ENCODE assay signal across 29 mouse cellular contexts in genomic region chr2:92259924-92260323, GRCm38 (mm10).
DNase-seq lines count a peak whose midpoint lies in the region; ATAC-seq and TF ChIP-seq lines count a peak whose summit lies in the region.
"Had no signal": no experiment of that assay in that cellular context is flagged by ENCODE, and none has a peak within 500 bp of the region (broad histone marks: within the 10 kb centered on the region; RNA-seq: fewer than 3 reads in every experiment).

No protein-coding gene starts in this region.

- H3K4me2 ChIP-seq in heart, embryonic 13.5 days: no peak overlapping the region
- H3K4me2 ChIP-seq in midbrain, embryonic 13.5 days (replicated peaks): no peak overlapping the region
- no peak overlapping the region for H3K4me2 ChIP-seq in intestine, postnatal 0 days (replicated peaks; ENCODE audit: low read depth)
- H3K4me2 ChIP-seq: hindbrain, embryonic 14.5 days; kidney, embryonic 15.5 days; limb, embryonic 13.5 days; liver, embryonic 11.5 days; lung, embryonic 15.5 days had no signal

- intact Hi-C loops in gastrocnemius, adult 2 months (cut with DNase I): no loop called here

- H3K9ac ChIP-seq in heart, embryonic 13.5 days: no peak overlapping the region
- no peak overlapping the region for H3K9ac ChIP-seq in midbrain, embryonic 13.5 days (replicated peaks)
- no peak overlapping the region for H3K9ac ChIP-seq in intestine, postnatal 0 days (ENCODE audit: low read depth, low read length)
- H3K9ac ChIP-seq: forebrain, postnatal 0 days; hindbrain, embryonic 14.5 days; kidney, embryonic 15.5 days; limb, embryonic 13.5 days; lung, embryonic 15.5 days had no signal

- no peak overlapping the region for H3K4me3 ChIP-seq in gastrocnemius, adult 2 months
- H3K4me3 ChIP-seq in heart, embryonic 13.5 days: no peak overlapping the region
- no peak overlapping the region for H3K4me3 ChIP-seq in midbrain, embryonic 13.5 days (replicated peaks)
- H3K4me3 ChIP-seq in intestine, postnatal 0 days (ENCODE audit: low read depth, low read length): no peak overlapping the region
- H3K4me3 ChIP-seq in kidney, adult 2 months (ENCODE audit: insufficient read depth, low read depth, low read length): no peak overlapping the region
- H3K4me3 ChIP-seq: erythroblast, embryonic 14.5 days; kidney, embryonic 15.5 days; left cerebral cortex, adult 2 months; limb, embryonic 13.5 days; lung, embryonic 15.5 days; midbrain, embryonic 10.5 days had no signal

- WGBS in heart, embryonic 13.5 days: 27% methylated on average over 2 of the region's 2 CpGs
- 85% methylated on average over 2 of the region's 2 CpGs for WGBS in midbrain, embryonic 13.5 days
- 70% methylated on average over 2 of the region's 2 CpGs for WGBS in intestine, postnatal 0 days
- 84% methylated on average over 2 of the region's 2 CpGs for WGBS in kidney, adult 2 months

- ATAC-seq in heart, embryonic 13.5 days (ENCODE audit: extremely low read depth, insufficient number of reproducible peaks, low FRiP score, low TSS enrichment): no peak
- ATAC-seq in megakaryocyte, adult 5-6 weeks (ENCODE audit: poor library complexity, severe bottlenecking): peak; percentile 63
- ATAC-seq in midbrain, embryonic 13.5 days: no peak
- no peak for ATAC-seq in intestine, postnatal 0 days
- ATAC-seq: forebrain, postnatal 0 days; midbrain, embryonic 16.5 days had no signal

- DNase-seq in gastrocnemius, adult 2 months: no peak
- DNase-seq in gastrocnemius, postnatal 10 days: no peak
- no peak for DNase-seq in heart, postnatal 4 days
- DNase-seq in kidney, adult 2 months: no peak
- DNase-seq: adrenal gland, postnatal 25 days; cerebellum, adult 18-20 months; cerebellum, postnatal 10 days; forebrain, postnatal 0 days; gastrocnemius, postnatal 25 days; kidney, adult 11 months; kidney, postnatal 25 days; lung, postnatal 36 days; right cerebral cortex, postnatal 25 days; spleen, adult 18-20 months; thymus, adult 18-20 months; thymus, postnatal 25 days had no signal

- TF ChIP-seq CTCF in gastrocnemius, adult 2 months (IDR thresholded peaks at IDR 0.05): no peak
- TF ChIP-seq CTCF in intestine, postnatal 0 days (IDR thresholded peaks at IDR 0.05; ENCODE audit: low read depth): no peak
- TF ChIP-seq CTCF in kidney, adult 2 months (conservative IDR thresholded peaks at IDR 0.05; ENCODE audit: insufficient read depth, insufficient read length, low read depth, low read length): no peak

- H3K27ac ChIP-seq in gastrocnemius, adult 2 months: 0 out of 2 replicates have a peak overlapping the region, but pooled peaks have one; percentile 10
- 0 out of 2 replicates have a peak overlapping the region, but pooled peaks have one; percentile 21 for H3K27ac ChIP-seq in heart, embryonic 13.5 days (replicated peaks)
- no peak overlapping the region for H3K27ac ChIP-seq in midbrain, embryonic 13.5 days
- no peak overlapping the region for H3K27ac ChIP-seq in intestine, postnatal 0 days (ENCODE audit: low read depth, low read length)
- no peak overlapping the region for H3K27ac ChIP-seq in kidney, adult 2 months (ENCODE audit: insufficient read depth, low read depth, low read length)
- H3K27ac ChIP-seq: hindbrain, embryonic 14.5 days; kidney, embryonic 15.5 days; left cerebral cortex, adult 2 months; limb, embryonic 13.5 days; lung, embryonic 15.5 days; midbrain, embryonic 10.5 days had no signal

- H3K9me3 ChIP-seq in heart, embryonic 13.5 days: no peaks in the 10 kb centered on the region
- no peaks in the 10 kb centered on the region for H3K9me3 ChIP-seq in midbrain, embryonic 13.5 days
- H3K9me3 ChIP-seq in intestine, postnatal 0 days (ENCODE audit: control insufficient read depth): no peaks in the 10 kb centered on the region
- H3K9me3 ChIP-seq: kidney, embryonic 15.5 days; limb, embryonic 13.5 days; lung, embryonic 15.5 days; midbrain, embryonic 10.5 days had no signal

- H3K4me1 ChIP-seq in heart, embryonic 13.5 days: peaks cover 33% of the 10 kb centered on the region
- H3K4me1 ChIP-seq in midbrain, embryonic 13.5 days (replicated peaks): peaks cover 7% of the 10 kb centered on the region
- no peaks in the 10 kb centered on the region for H3K4me1 ChIP-seq in intestine, postnatal 0 days (replicated peaks; ENCODE audit: control insufficient read depth, insufficient read depth, low read length)
- H3K4me1 ChIP-seq in kidney, adult 2 months (ENCODE audit: control insufficient read depth, insufficient read depth, low read length): no peaks in the 10 kb centered on the region
- H3K4me1 ChIP-seq: kidney, embryonic 15.5 days; lung, embryonic 15.5 days had no signal

- no peak for TF ChIP-seq POLR2A in kidney, adult 2 months (IDR thresholded peaks at IDR 0.05; ENCODE audit: low read depth, low read length)

- no peaks in the 10 kb centered on the region for H3K27me3 ChIP-seq in heart, embryonic 13.5 days (replicated peaks)
- H3K27me3 ChIP-seq in midbrain, embryonic 13.5 days: no peaks in the 10 kb centered on the region
- no peaks in the 10 kb centered on the region for H3K27me3 ChIP-seq in intestine, postnatal 0 days (replicated peaks; ENCODE audit: control insufficient read depth, insufficient read depth, low read length)
- no peaks in the 10 kb centered on the region for H3K27me3 ChIP-seq in kidney, adult 2 months (replicated peaks; ENCODE audit: control insufficient read depth, insufficient read depth, low read length)
- H3K27me3 ChIP-seq: kidney, embryonic 15.5 days; limb, embryonic 13.5 days; lung, embryonic 15.5 days had no signal

- peaks cover 5% of the 10 kb centered on the region for H3K36me3 ChIP-seq in heart, embryonic 13.5 days
- peaks cover 13% of the 10 kb centered on the region for H3K36me3 ChIP-seq in midbrain, embryonic 13.5 days
- peaks cover 12% of the 10 kb centered on the region; the same call in 1 of the 2 replicates for H3K36me3 ChIP-seq in intestine, postnatal 0 days (ENCODE audit: control insufficient read depth, insufficient read depth)
- no peaks in the 10 kb centered on the region for H3K36me3 ChIP-seq in kidney, adult 2 months (ENCODE audit: control insufficient read depth, insufficient read depth, low read length)
- H3K36me3 ChIP-seq: lung, embryonic 15.5 days had no signal

Comparison
In these comparisons a context has a peak if more than half of its experiments do, and no peak if none do; other contexts are left out.
1. H3K27ac ChIP-seq: peak in gastrocnemius, adult 2 months (single experiment) and heart, embryonic 13.5 days (single experiment); none in midbrain, embryonic 13.5 days (single experiment), intestine, postnatal 0 days (single experiment) and kidney, adult 2 months (single experiment).